ENCODE assay signal across 1 mouse cellular context in genomic region chr11:69418481-69419442, GRCm38 (mm10).
TF ChIP-seq lines count a peak whose summit lies in the region.

No protein-coding gene starts in this region.

TF ChIP-seq in CH12.LX, 34 proteins besides CTCF, POLR2A, EP300 and RAD21:
- TF ChIP-seq UBTF (IDR thresholded peaks at IDR 0.05; ENCODE audit: low read depth, low read length) (no peak; the same call in 1 of the 2 replicates), MYC (IDR thresholded peaks at IDR 0.05; ENCODE audit: low read depth, low read length) (peak; percentile 86), NELFE (IDR thresholded peaks at IDR 0.05; ENCODE audit: low read depth, low read length) (peak; percentile 46; the same call in 1 of the 2 replicates), USF2 (conservative IDR thresholded peaks at IDR 0.05; ENCODE audit: low read depth, low read length) (no peak), ZNF384 (IDR thresholded peaks at IDR 0.05; ENCODE audit: low read depth, low read length) (no peak), HCFC1 (IDR thresholded peaks at IDR 0.05; ENCODE audit: low read depth, low read length) (0 out of 2 replicates have a peak, but pooled peaks have one; percentile 36), USF1 (IDR thresholded peaks at IDR 0.05; ENCODE audit: low read depth, low read length) (no peak), SIN3A (IDR thresholded peaks at IDR 0.05; ENCODE audit: low read length) (peak; percentile 83), MAX (IDR thresholded peaks at IDR 0.05; ENCODE audit: low read length) (peak; percentile 87), ZC3H11A (IDR thresholded peaks at IDR 0.05; ENCODE audit: low read depth, low read length) (no peak), RCOR1 (conservative IDR thresholded peaks at IDR 0.05; ENCODE audit: low read depth, low read length) (no peak; the same call in 1 of the 2 replicates), TBP (conservative IDR thresholded peaks at IDR 0.05; ENCODE audit: low read depth, low read length) (0 out of 2 replicates have a peak, but pooled peaks have one; percentile 6), POLR2AphosphoS2 (IDR thresholded peaks at IDR 0.05; ENCODE audit: low read depth, low read length) (no peak), IRF4 (IDR thresholded peaks at IDR 0.05; ENCODE audit: low read depth, low read length) (peak; percentile 82), ZMIZ1 (IDR thresholded peaks at IDR 0.05; ENCODE audit: low read depth, low read length) (no peak; the same call in 1 of the 2 replicates), ZKSCAN1 (IDR thresholded peaks at IDR 0.05; ENCODE audit: borderline replicate concordance, low read depth, low read length) (no peak), JUND (conservative IDR thresholded peaks at IDR 0.05; ENCODE audit: low read depth, low read length) (no peak), ELF1 (IDR thresholded peaks at IDR 0.05; ENCODE audit: low read depth, low read length) (no peak), GABPA (IDR thresholded peaks at IDR 0.05; ENCODE audit: insufficient replicate concordance, low read depth, low read length) (no peak), SMC3 (IDR thresholded peaks at IDR 0.05; ENCODE audit: low read depth, low read length) (0 out of 2 replicates have a peak, but pooled peaks have one; percentile 10), MXI1 (IDR thresholded peaks at IDR 0.05; ENCODE audit: low read depth, low read length) (peak; percentile 84), PAX5 (IDR thresholded peaks at IDR 0.05; ENCODE audit: low read length) (no peak), CHD2 (IDR thresholded peaks at IDR 0.05; ENCODE audit: low read length) (peak; percentile 79), KAT2A (IDR thresholded peaks at IDR 0.05; ENCODE audit: insufficient replicate concordance, low read length) (no peak), BHLHE40 (IDR thresholded peaks at IDR 0.05; ENCODE audit: low read depth, low read length) (peak; percentile 100), JUN (IDR thresholded peaks at IDR 0.05; ENCODE audit: insufficient read depth, low read depth, low read length) (no peak), MAFK (IDR thresholded peaks at IDR 0.05; ENCODE audit: insufficient replicate concordance, low read length) (no peak), MAZ (IDR thresholded peaks at IDR 0.05; ENCODE audit: low read depth, low read length) (peak; percentile 94; the same call in 1 of the 2 replicates), ETS1 (conservative IDR thresholded peaks at IDR 0.05; ENCODE audit: low read depth, low read length) (peak; percentile 90), MEF2A (IDR thresholded peaks at IDR 0.05; ENCODE audit: borderline replicate concordance, low read depth, low read length) (no peak; the same call in 1 of the 2 replicates), E2F4 (IDR thresholded peaks at IDR 0.05; ENCODE audit: insufficient replicate concordance, low read depth, low read length) (no peak), NRF1 (IDR thresholded peaks at IDR 0.05; ENCODE audit: low read depth, low read length) (peak; percentile 86), CHD1 (IDR thresholded peaks at IDR 0.05; ENCODE audit: low read depth, low read length) (no peak), TCF12 (IDR thresholded peaks at IDR 0.05; ENCODE audit: low read depth, low read length) (peak; percentile 47)
